Mouse (Mus musculus) CH12.LX (cell line): ENCODE data around the gene Gphb5.

ENCODE experiments used
- EP300 ChIP-seq: IDR thresholded peaks from 2 replicates; pipeline ENCODE4 v1.6.1; 2011; ENCODE audit warnings: low read length, improper control_type of control experiment
- JUND ChIP-seq: conservative IDR thresholded peaks from 2 replicates; pipeline ENCODE4 v1.6.1; 2011; ENCODE audit warnings: low read depth, low read length, improper control_type of control experiment
- POLR2A ChIP-seq: IDR thresholded peaks from 2 replicates; pipeline ENCODE4 v1.6.1; 2011; ENCODE audit warnings: low read depth, mild to moderate bottlenecking, improper control_type of control experiment, low read length
- RCOR1 ChIP-seq: conservative IDR thresholded peaks from 2 replicates; pipeline ENCODE4 v1.6.1; 2012; ENCODE audit warnings: low read depth, mild to moderate bottlenecking, inconsistent platforms, low read length, improper control_type of control experiment

DNA sequence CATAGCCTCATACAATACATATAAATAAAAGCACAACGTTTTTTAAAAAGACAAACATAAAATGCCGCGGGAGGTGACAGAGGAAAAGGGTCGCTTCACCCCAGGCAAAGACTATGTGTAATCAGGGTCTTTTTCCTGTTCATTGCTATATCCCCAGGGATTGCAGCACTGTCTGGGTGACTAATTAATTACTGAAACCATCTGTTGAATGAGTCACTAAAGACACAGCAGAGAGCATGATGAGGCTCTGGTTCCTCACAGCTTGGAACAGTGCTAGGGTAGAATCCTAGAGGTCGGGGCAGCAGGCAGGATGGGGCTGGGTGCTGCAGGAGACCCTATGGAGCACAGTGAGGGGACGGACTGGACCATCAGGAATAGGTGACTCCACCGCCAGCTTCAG lies 9.3 kb upstream of the Gphb5 start:
- TF ChIP-seq JUND (no peak), EP300 (no peak), RCOR1 (no peak), POLR2A (no peak)
